Mouse (Mus musculus): ENCODE results near the gene Rbm44. TPM values are rescaled to one million over a fixed set of nuclear protein-coding genes. Genes with fewer than 3 reads are reported as not detected.

Gene Rbm44
- polyA plus RNA-seq, 1 experiment from 2014 or later = 0.15 TPM

GRCm38 (mm10) chr1:91181261-91181660 is 36.4 kb downstream of the Rbm44 start:
- WGBS = 68% methylated on average over 5 of the region's 5 CpGs

GRCm38 (mm10) chr1:91181784-91182450 is 37.0 kb downstream of the Rbm44 start:
- no peak overlapping the region for H3K9ac ChIP-seq (ENCODE audit: low read length)
- H3K4me3 ChIP-seq (ENCODE audit: low read depth, low read length) = no peak overlapping the region
- ATAC-seq (no peak), DNase-seq (ENCODE audit: low spot score) (no peak)
- H3K36me3 ChIP-seq (ENCODE audit: control insufficient read depth, insufficient read depth, low read length) = no peaks in the 10 kb centered on the region
- peaks cover 5% of the 10 kb centered on the region for H3K27me3 ChIP-seq (replicated peaks; ENCODE audit: control insufficient read depth, insufficient read depth, low read length)
- H3K9me3 ChIP-seq (replicated peaks; ENCODE audit: control insufficient read depth, low read length) = no peaks in the 10 kb centered on the region
- H3K27ac ChIP-seq (ENCODE audit: low read depth, low read length) = no peak overlapping the region
- H3K4me1 ChIP-seq (ENCODE audit: control insufficient read depth, insufficient read depth, low read length) = peaks cover 5% of the 10 kb centered on the region
- H3K4me2 ChIP-seq (ENCODE audit: low read length) = no peak overlapping the region
- WGBS = 74% methylated on average over 12 of the region's 12 CpGs

More at GRCm38 (mm10) chr1:91181261-91181660, 36.4 kb downstream of the Rbm44 start:
- DNase-seq (ENCODE audit: low spot score) (no peak), ATAC-seq (no peak)
- no peak overlapping the region for H3K9ac ChIP-seq (ENCODE audit: low read length)
- no peaks in the 10 kb centered on the region for H3K9me3 ChIP-seq (replicated peaks; ENCODE audit: control insufficient read depth, low read length)
- H3K4me1 ChIP-seq (ENCODE audit: control insufficient read depth, insufficient read depth, low read length) = peaks cover 5% of the 10 kb centered on the region
- H3K4me2 ChIP-seq (ENCODE audit: low read length) = no peak overlapping the region
- no peak overlapping the region for H3K4me3 ChIP-seq (ENCODE audit: low read depth, low read length)
- H3K36me3 ChIP-seq (ENCODE audit: control insufficient read depth, insufficient read depth, low read length) = no peaks in the 10 kb centered on the region
- no peak overlapping the region for H3K27ac ChIP-seq (ENCODE audit: low read depth, low read length)
- H3K27me3 ChIP-seq (replicated peaks; ENCODE audit: control insufficient read depth, insufficient read depth, low read length) = peaks cover 5% of the 10 kb centered on the region

GRCm38 (mm10) chr1:91183305-91183704 is 38.4 kb downstream of the Rbm44 start:
- no peak overlapping the region for H3K9ac ChIP-seq (ENCODE audit: low read length)
- H3K9me3 ChIP-seq (replicated peaks; ENCODE audit: control insufficient read depth, low read length) = no peaks in the 10 kb centered on the region
- H3K4me2 ChIP-seq (ENCODE audit: low read length) = no peak overlapping the region
- no peak for ATAC-seq
- H3K27ac ChIP-seq (ENCODE audit: low read depth, low read length) = no peak overlapping the region
- no peaks in the 10 kb centered on the region for H3K36me3 ChIP-seq (ENCODE audit: control insufficient read depth, insufficient read depth, low read length)
- peaks cover 5% of the 10 kb centered on the region for H3K4me1 ChIP-seq (ENCODE audit: control insufficient read depth, insufficient read depth, low read length)
- WGBS = 83% methylated on average over 10 of the region's 10 CpGs
- no peak overlapping the region for H3K4me3 ChIP-seq (ENCODE audit: low read depth, low read length)
- no peak for DNase-seq (ENCODE audit: low spot score)
- H3K27me3 ChIP-seq (replicated peaks; ENCODE audit: control insufficient read depth, insufficient read depth, low read length) = peaks cover 5% of the 10 kb centered on the region

GRCm38 (mm10) chr1:91186677-91187076 is 41.8 kb downstream of the Rbm44 start:
- no peak overlapping the region for H3K27ac ChIP-seq (ENCODE audit: low read depth, low read length)
- H3K4me3 ChIP-seq (ENCODE audit: low read depth, low read length) = no peak overlapping the region
- H3K36me3 ChIP-seq (ENCODE audit: control insufficient read depth, insufficient read depth, low read length) = no peaks in the 10 kb centered on the region
- DNase-seq (ENCODE audit: low spot score) (no peak), ATAC-seq (no peak)
- H3K4me1 ChIP-seq (ENCODE audit: control insufficient read depth, insufficient read depth, low read length) = no peaks in the 10 kb centered on the region
- H3K9ac ChIP-seq (ENCODE audit: low read length) = no peak overlapping the region
- WGBS = 88% methylated on average over 6 of the region's 6 CpGs
- H3K4me2 ChIP-seq (ENCODE audit: low read length) = no peak overlapping the region
- no peaks in the 10 kb centered on the region for H3K9me3 ChIP-seq (replicated peaks; ENCODE audit: control insufficient read depth, low read length)
- H3K27me3 ChIP-seq (replicated peaks; ENCODE audit: control insufficient read depth, insufficient read depth, low read length) = no peaks in the 10 kb centered on the region

- Histone ChIP-seq H3K9ac (ENCODE audit: low read length) (no peak overlapping the region), H3K4me3 (ENCODE audit: low read depth, low read length) (no peak overlapping the region), H3K27me3 (replicated peaks; ENCODE audit: control insufficient read depth, insufficient read depth, low read length) (no peaks in the 10 kb centered on the region), H3K9me3 (replicated peaks; ENCODE audit: control insufficient read depth, low read length) (no peaks in the 10 kb centered on the region), H3K4me2 (ENCODE audit: low read length) (no peak overlapping the region), H3K27ac (ENCODE audit: low read depth, low read length) (no peak overlapping the region), H3K4me1 (ENCODE audit: control insufficient read depth, insufficient read depth, low read length) (no peaks in the 10 kb centered on the region), H3K36me3 (ENCODE audit: control insufficient read depth, insufficient read depth, low read length) (no peaks in the 10 kb centered on the region)
- WGBS = 95% methylated on average over 5 of the region's 5 CpGs
- ATAC-seq (no peak), DNase-seq (ENCODE audit: low spot score) (no peak)
Observed at GRCm38 (mm10) chr1:91187315-91187714, 42.4 kb downstream of the Rbm44 start.

DNA sequence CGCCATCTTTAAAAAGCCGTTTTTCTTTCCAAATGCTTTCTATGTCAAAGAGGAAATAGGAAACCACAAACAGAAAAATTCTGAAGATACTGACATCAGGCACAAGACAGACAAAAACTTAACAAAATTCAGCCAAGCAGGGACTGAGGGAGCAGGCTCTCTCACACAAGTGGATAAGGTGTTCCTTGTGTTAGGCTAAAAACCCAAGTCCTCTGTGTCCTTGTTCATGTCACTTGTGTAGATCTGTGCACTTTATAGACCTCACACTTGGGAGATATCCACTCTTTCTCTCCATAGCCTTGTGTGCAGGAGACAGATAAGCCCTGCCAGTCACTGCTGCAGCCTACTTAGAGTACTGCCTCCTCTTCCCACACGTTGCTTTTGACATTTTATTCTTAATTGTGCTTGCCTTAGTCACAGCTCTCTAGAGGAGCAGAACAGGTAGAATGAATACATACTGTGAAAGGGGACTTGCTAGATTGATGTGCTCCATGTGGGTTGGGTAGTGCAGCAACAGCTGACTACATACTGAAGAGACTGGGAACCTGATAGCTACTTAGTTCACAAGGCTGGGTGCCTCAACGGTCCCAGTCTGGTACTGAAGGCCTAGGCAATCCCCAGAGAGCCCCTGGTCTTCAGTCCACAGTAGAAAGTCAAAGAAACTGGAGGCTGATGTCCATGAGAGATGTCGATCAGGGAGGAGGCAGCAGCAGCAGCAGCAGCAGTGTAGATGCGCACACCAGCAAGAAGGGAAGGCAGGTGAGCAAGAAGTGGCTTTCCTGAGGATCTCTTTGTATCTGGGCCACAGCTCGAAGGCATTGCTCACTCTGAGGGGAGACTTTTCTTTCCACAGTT is 43.1 kb downstream of the Rbm44 start:
- Histone ChIP-seq H3K27ac (ENCODE audit: low read depth, low read length) (no peak overlapping the region), H3K9ac (ENCODE audit: low read length) (no peak overlapping the region), H3K4me2 (ENCODE audit: low read length) (no peak overlapping the region), H3K36me3 (ENCODE audit: control insufficient read depth, insufficient read depth, low read length) (no peaks in the 10 kb centered on the region), H3K4me3 (ENCODE audit: low read depth, low read length) (no peak overlapping the region), H3K27me3 (replicated peaks; ENCODE audit: control insufficient read depth, insufficient read depth, low read length) (no peaks in the 10 kb centered on the region), H3K9me3 (replicated peaks; ENCODE audit: control insufficient read depth, low read length) (no peaks in the 10 kb centered on the region), H3K4me1 (ENCODE audit: control insufficient read depth, insufficient read depth, low read length) (no peaks in the 10 kb centered on the region)
- no peak for DNase-seq (ENCODE audit: low spot score)
- no peak for ATAC-seq
- 89% methylated on average over 7 of the region's 7 CpGs for WGBS

DNA sequence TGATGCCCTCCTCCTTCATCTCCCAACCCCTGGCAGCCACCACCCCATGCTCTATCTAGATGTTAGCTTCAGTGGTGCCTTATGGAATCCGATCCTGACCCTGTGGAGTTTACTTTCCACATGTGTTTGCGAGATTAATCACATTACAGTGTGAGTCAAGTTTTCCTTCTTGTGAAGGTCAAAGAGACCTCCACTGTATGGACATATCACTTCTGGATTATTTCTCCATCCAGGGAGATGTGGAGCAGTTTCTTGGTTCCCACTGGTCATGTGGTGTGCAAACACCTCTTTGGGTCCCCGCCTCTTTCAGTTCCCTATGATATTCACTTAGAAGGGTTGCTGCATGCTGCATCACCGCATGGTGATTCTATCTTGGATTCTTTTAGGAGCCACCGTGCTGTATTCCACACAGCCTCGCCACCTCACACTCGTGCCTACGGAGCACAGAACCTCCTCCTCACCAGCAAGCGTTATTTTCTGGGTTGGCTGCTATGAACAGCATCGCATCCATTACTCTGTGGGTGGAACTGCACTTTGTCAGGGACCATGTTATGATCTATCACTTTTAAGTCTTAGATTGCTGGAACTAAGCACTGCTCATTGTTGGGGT is 44.1 kb downstream of the Rbm44 start:
- Histone ChIP-seq H3K36me3 (ENCODE audit: control insufficient read depth, insufficient read depth, low read length) (no peaks in the 10 kb centered on the region), H3K4me3 (ENCODE audit: low read depth, low read length) (no peak overlapping the region), H3K27me3 (replicated peaks; ENCODE audit: control insufficient read depth, insufficient read depth, low read length) (no peaks in the 10 kb centered on the region), H3K4me2 (ENCODE audit: low read length) (no peak overlapping the region), H3K9ac (ENCODE audit: low read length) (no peak overlapping the region), H3K9me3 (replicated peaks; ENCODE audit: control insufficient read depth, low read length) (no peaks in the 10 kb centered on the region), H3K27ac (ENCODE audit: low read depth, low read length) (no peak overlapping the region), H3K4me1 (ENCODE audit: control insufficient read depth, insufficient read depth, low read length) (no peaks in the 10 kb centered on the region)
- 92% methylated on average over 10 of the region's 10 CpGs for WGBS
- DNase-seq (ENCODE audit: low spot score) = no peak
- ATAC-seq = no peak

- Histone ChIP-seq H3K4me1 (ENCODE audit: control insufficient read depth, insufficient read depth, low read length) (no peaks in the 10 kb centered on the region), H3K4me3 (ENCODE audit: low read depth, low read length) (no peak overlapping the region), H3K9me3 (replicated peaks; ENCODE audit: control insufficient read depth, low read length) (no peaks in the 10 kb centered on the region), H3K36me3 (ENCODE audit: control insufficient read depth, insufficient read depth, low read length) (no peaks in the 10 kb centered on the region), H3K4me2 (ENCODE audit: low read length) (no peak overlapping the region), H3K27me3 (replicated peaks; ENCODE audit: control insufficient read depth, insufficient read depth, low read length) (no peaks in the 10 kb centered on the region), H3K9ac (ENCODE audit: low read length) (no peak overlapping the region), H3K27ac (ENCODE audit: low read depth, low read length) (no peak overlapping the region)
- WGBS = 83% methylated on average over 8 of the region's 8 CpGs
- ATAC-seq = no peak
- no peak for DNase-seq (ENCODE audit: low spot score)
Observed at GRCm38 (mm10) chr1:91192184-91192583, 47.3 kb downstream of the Rbm44 start.

DNA sequence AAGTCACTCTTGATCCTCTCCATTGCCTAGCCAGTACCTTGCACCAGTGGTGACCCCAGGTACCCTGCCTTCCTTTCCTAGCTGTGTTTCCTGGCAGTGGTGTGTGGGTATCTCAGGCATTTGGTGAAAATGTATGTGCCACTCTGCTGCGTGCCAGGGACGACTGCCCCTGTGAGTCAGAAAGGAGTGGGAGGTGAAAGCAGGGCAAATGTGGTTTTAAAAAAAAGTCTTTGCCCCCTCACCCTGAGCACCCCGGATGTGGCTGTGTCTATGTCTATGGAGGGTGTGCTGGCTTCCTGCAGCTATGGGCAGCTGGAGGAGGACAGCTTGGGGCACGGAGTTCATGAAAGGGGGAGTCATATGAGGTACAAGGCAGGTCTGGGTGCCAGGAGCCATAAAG is 48.4 kb downstream of the Rbm44 start:
- Histone ChIP-seq H3K27me3 (replicated peaks; ENCODE audit: control insufficient read depth, insufficient read depth, low read length) (no peaks in the 10 kb centered on the region), H3K36me3 (ENCODE audit: control insufficient read depth, insufficient read depth, low read length) (no peaks in the 10 kb centered on the region), H3K4me3 (ENCODE audit: low read depth, low read length) (no peak overlapping the region), H3K27ac (ENCODE audit: low read depth, low read length) (no peak overlapping the region), H3K4me2 (ENCODE audit: low read length) (no peak overlapping the region), H3K9me3 (replicated peaks; ENCODE audit: control insufficient read depth, low read length) (no peaks in the 10 kb centered on the region), H3K4me1 (ENCODE audit: control insufficient read depth, insufficient read depth, low read length) (no peaks in the 10 kb centered on the region), H3K9ac (ENCODE audit: low read length) (no peak overlapping the region)
- WGBS = 86% methylated on average over 4 of the region's 4 CpGs
- DNase-seq (ENCODE audit: low spot score) (no peak), ATAC-seq (no peak)

Measured in forebrain, embryonic 14.5 days (tissue).